Mouse (Mus musculus) embryo, embryonic 10 days (tissue): ENCODE measurements at regions not wholly inside any gene's neighbourhood (a gene's known extent, or its start where the extent isn't known, plus 50 kb on each side); places are given as distances from the start of the nearest gene placed in this dataset.

ENCODE experiments used
- DNase-seq: peaks from one replicate; pipeline ENCODE4 v3.0.0-alpha.2; 2015; ENCODE audit warnings: low spot score

GRCm38 (mm10) chr6:51641965-51642364, 118.3 kb downstream of the Snx10 start:
- no peak for DNase-seq

- no peak for DNase-seq
Observed at GRCm38 (mm10) chr6:51648813-51649212, 125.1 kb downstream of the Snx10 start.

GRCm38 (mm10) chr6:51653753-51654152, 130.1 kb downstream of the Snx10 start:
- no peak for DNase-seq

- no peak for DNase-seq
Observed at GRCm38 (mm10) chr6:51654991-51655390, 131.3 kb downstream of the Snx10 start.

GRCm38 (mm10) chr6:51656078-51656477, 132.4 kb downstream of the Snx10 start:
- no peak for DNase-seq

- DNase-seq = peak; percentile 80
Observed at GRCm38 (mm10) chr6:51656883-51657640, 133.4 kb downstream of the Snx10 start.

GRCm38 (mm10) chr6:51658360-51658759, 134.7 kb downstream of the Snx10 start:
- DNase-seq = peak; percentile 47

- no peak for DNase-seq
Observed at GRCm38 (mm10) chr6:51663178-51663577, 139.5 kb downstream of the Snx10 start.

GRCm38 (mm10) chr6:51664049-51664448, 140.3 kb downstream of the Snx10 start:
- DNase-seq = no peak

- DNase-seq = no peak
Observed at GRCm38 (mm10) chr6:51667022-51667421, 143.3 kb downstream of the Snx10 start.

- no peak for DNase-seq
Observed at GRCm38 (mm10) chr6:51675342-51675945, 151.7 kb downstream of the Snx10 start.

GRCm38 (mm10) chr6:51677162-51677996, 153.7 kb downstream of the Snx10 start:
- no peak for DNase-seq

- DNase-seq = no peak
Observed at GRCm38 (mm10) chr6:51678743-51679142, 155.0 kb downstream of the Snx10 start.

- DNase-seq = peak; percentile 31
Observed at GRCm38 (mm10) chr6:51680239-51680857, 156.6 kb downstream of the Snx10 start.

GRCm38 (mm10) chr6:51683131-51683530, 159.4 kb downstream of the Snx10 start:
- DNase-seq = no peak

GRCm38 (mm10) chr6:51685651-51686287, 162.1 kb downstream of the Snx10 start:
- no peak for DNase-seq

- no peak for DNase-seq
Observed at GRCm38 (mm10) chr6:51690795-51691563, 167.3 kb downstream of the Snx10 start.

- DNase-seq = no peak
Observed at GRCm38 (mm10) chr6:51693984-51694383, 170.3 kb downstream of the Snx10 start.

GRCm38 (mm10) chr6:51696396-51696795, 172.7 kb downstream of the Snx10 start:
- DNase-seq = no peak

GRCm38 (mm10) chr6:51697754-51698153, 174.1 kb downstream of the Snx10 start:
- no peak for DNase-seq

GRCm38 (mm10) chr6:51698244-51698643, 174.5 kb downstream of the Snx10 start:
- DNase-seq = no peak
